Mouse (Mus musculus) forebrain, embryonic 12.5 days (tissue): Measurements from ENCODE around the gene Trak1. TPM values are rescaled to one million over a fixed set of nuclear protein-coding genes. Genes with fewer than 3 reads are reported as not detected.

Source experiments
- ATAC-seq: fragments of 200-750 bp; cut with Nextera tagmentation; 2 replicates; pipeline ENCODE4 v1.8.0; 2017; ENCODE audit warnings: moderate TSS enrichment; ENCODE audit not compliant: low FRiP score
- H3K27ac ChIP-seq: fragments of 300-500 bp; sonication (generic); 2 replicates; pipeline ENCODE4 v1.5.1; 2016; ENCODE audit warnings: mild to moderate bottlenecking
- H3K27me3 ChIP-seq: fragments of 300-500 bp; sonication (generic); 2 replicates; pipeline ENCODE4 v1.6.1; 2016; ENCODE audit warnings: mild to moderate bottlenecking
- H3K36me3 ChIP-seq: fragments of 300-500 bp; sonication (generic); replicated peaks from 2 replicates; pipeline ENCODE4 v1.6.1; 2016; ENCODE audit warnings: mild to moderate bottlenecking
- H3K4me1 ChIP-seq: fragments of 300-500 bp; sonication (generic); 2 replicates; pipeline ENCODE4 v1.6.1; 2016
- H3K4me2 ChIP-seq: fragments of 300-500 bp; sonication (generic); 2 replicates; pipeline ENCODE4 v1.6.1; 2016; ENCODE audit warnings: mild to moderate bottlenecking, moderate library complexity
- H3K4me3 ChIP-seq: fragments of 300-500 bp; sonication (generic); replicated peaks from 2 replicates; pipeline ENCODE4 v1.5.1; 2016; ENCODE audit warnings: mild to moderate bottlenecking
- H3K9ac ChIP-seq: fragments of 300-500 bp; sonication (generic); 2 replicates; pipeline ENCODE4 v1.6.1; 2016; ENCODE audit warnings: mild to moderate bottlenecking
- H3K9me3 ChIP-seq: fragments of 300-500 bp; sonication (generic); 2 replicates; pipeline ENCODE4 v1.6.1; 2016
- WGBS: fragments of 180-500 bp; shearing (Covaris S2); methylation state at CpG from one replicate; pipeline ENCODE4 v1.1.7; 2016; 5-methylcytosine and 5-hydroxymethylcytosine counted together
- polyA plus RNA-seq: library from polyadenylated mRNA; unstranded; fragments of >200 nt; fragmentation: Nextera tagmentation; extraction: Ambion mirVana; gene quantifications from 2 replicates; pipeline ENCODE4 v1.2.1, GENCODE M21; 2016

Trak1 gene
- polyA plus RNA-seq, 1 experiment from 2014 or later, result 41.2 TPM

GRCm38 (mm10) chr9:121342510-121343110 is 45.3 kb downstream of the Trak1 start:
- H3K4me2 ChIP-seq, result no peak overlapping the region
- no peak overlapping the region for H3K27ac ChIP-seq
- H3K9me3 ChIP-seq, result no peaks in the 10 kb centered on the region
- no peaks in the 10 kb centered on the region for H3K27me3 ChIP-seq
- H3K36me3 ChIP-seq, result no peaks in the 10 kb centered on the region
- H3K4me1 ChIP-seq, result peaks cover 39% of the 10 kb centered on the region
- 82% methylated on average over 5 of the region's 5 CpGs for WGBS
- H3K4me3 ChIP-seq, result no peak overlapping the region
- ATAC-seq, result no peak
- no peak overlapping the region for H3K9ac ChIP-seq

- Histone ChIP-seq H3K9ac (no peak overlapping the region), H3K9me3 (no peaks in the 10 kb centered on the region), H3K36me3 (no peaks in the 10 kb centered on the region), H3K27me3 (no peaks in the 10 kb centered on the region), H3K4me3 (no peak overlapping the region), H3K4me1 (peaks cover 39% of the 10 kb centered on the region), H3K4me2 (no peak overlapping the region), H3K27ac (no peak overlapping the region)
- no peak for ATAC-seq
- WGBS, result 85% methylated on average over 14 of the region's 14 CpGs
Measured at GRCm38 (mm10) chr9:121343122-121343876, 46.0 kb downstream of the Trak1 start.

- Histone ChIP-seq H3K9ac (no peak overlapping the region), H3K4me3 (no peak overlapping the region), H3K4me1 (peaks cover 47% of the 10 kb centered on the region), H3K36me3 (no peaks in the 10 kb centered on the region), H3K4me2 (no peak overlapping the region), H3K27me3 (no peaks in the 10 kb centered on the region), H3K9me3 (no peaks in the 10 kb centered on the region), H3K27ac (peak overlapping the region; percentile 43; the same call in 1 of the 2 replicates)
- no peak for ATAC-seq
- 33% methylated on average over 3 of the region's 3 CpGs for WGBS
Measured at GRCm38 (mm10) chr9:121344344-121344743, 47.0 kb downstream of the Trak1 start.

- H3K9ac ChIP-seq, result no peak overlapping the region
- H3K4me3 ChIP-seq, result no peak overlapping the region
- H3K27me3 ChIP-seq, result no peaks in the 10 kb centered on the region
- H3K9me3 ChIP-seq, result no peaks in the 10 kb centered on the region
- no peak overlapping the region for H3K27ac ChIP-seq
- H3K4me2 ChIP-seq, result no peak overlapping the region
- no peak for ATAC-seq
- WGBS, result 94% methylated on average over 15 of the region's 15 CpGs
- H3K4me1 ChIP-seq, result peaks cover 54% of the 10 kb centered on the region
- no peaks in the 10 kb centered on the region for H3K36me3 ChIP-seq
Measured at GRCm38 (mm10) chr9:121345427-121346130, 48.3 kb downstream of the Trak1 start.

GRCm38 (mm10) chr9:121346635-121347034 is 49.3 kb downstream of the Trak1 start:
- no peak for ATAC-seq
- no peaks in the 10 kb centered on the region for H3K27me3 ChIP-seq
- H3K4me1 ChIP-seq, result peaks cover 64% of the 10 kb centered on the region
- no peak overlapping the region for H3K4me2 ChIP-seq
- no peak overlapping the region for H3K9ac ChIP-seq
- H3K4me3 ChIP-seq, result no peak overlapping the region
- WGBS, result 76% methylated on average over 5 of the region's 5 CpGs
- no peaks in the 10 kb centered on the region for H3K36me3 ChIP-seq
- 0 out of 2 replicates have a peak overlapping the region, but pooled peaks have one; percentile 6 for H3K27ac ChIP-seq
- H3K9me3 ChIP-seq, result no peaks in the 10 kb centered on the region

- Histone ChIP-seq H3K27me3 (no peaks in the 10 kb centered on the region), H3K9me3 (no peaks in the 10 kb centered on the region), H3K4me2 (peak overlapping the region; percentile 6; the same call in 1 of the 2 replicates), H3K9ac (no peak overlapping the region), H3K4me1 (peaks cover 78% of the 10 kb centered on the region), H3K4me3 (no peak overlapping the region), H3K36me3 (no peaks in the 10 kb centered on the region), H3K27ac (peak overlapping the region; percentile 84)
- no peak for ATAC-seq
- 45% methylated on average over 10 of the region's 10 CpGs for WGBS
Measured at GRCm38 (mm10) chr9:121347981-121348380, 50.7 kb downstream of the Trak1 start.

- peaks cover 80% of the 10 kb centered on the region for H3K4me1 ChIP-seq
- no peaks in the 10 kb centered on the region for H3K27me3 ChIP-seq
- WGBS, result 2% methylated on average over 5 of the region's 5 CpGs
- H3K4me3 ChIP-seq, result no peak overlapping the region
- no peak overlapping the region for H3K9ac ChIP-seq
- H3K4me2 ChIP-seq, result peak overlapping the region; percentile 6; the same call in 1 of the 2 replicates
- ATAC-seq, result peak; percentile 58
- no peaks in the 10 kb centered on the region for H3K36me3 ChIP-seq
- H3K27ac ChIP-seq, result peak overlapping the region; percentile 84
- no peaks in the 10 kb centered on the region for H3K9me3 ChIP-seq
Measured at GRCm38 (mm10) chr9:121348476-121348875, 51.2 kb downstream of the Trak1 start.

- no peak overlapping the region for H3K9ac ChIP-seq
- H3K27me3 ChIP-seq, result no peaks in the 10 kb centered on the region
- H3K4me3 ChIP-seq, result no peak overlapping the region
- no peaks in the 10 kb centered on the region for H3K9me3 ChIP-seq
- 83% methylated on average over 8 of the region's 8 CpGs for WGBS
- H3K36me3 ChIP-seq, result no peaks in the 10 kb centered on the region
- no peak overlapping the region for H3K4me2 ChIP-seq
- no peak for ATAC-seq
- H3K27ac ChIP-seq, result no peak overlapping the region
- peaks cover 81% of the 10 kb centered on the region for H3K4me1 ChIP-seq
Measured at GRCm38 (mm10) chr9:121349111-121349510, 51.8 kb downstream of the Trak1 start.

- Histone ChIP-seq H3K27me3 (no peaks in the 10 kb centered on the region), H3K27ac (peak overlapping the region; percentile 50), H3K4me1 (peaks cover 82% of the 10 kb centered on the region), H3K9ac (no peak overlapping the region; the same call in 1 of the 2 replicates), H3K9me3 (no peaks in the 10 kb centered on the region), H3K4me2 (no peak overlapping the region), H3K36me3 (no peaks in the 10 kb centered on the region), H3K4me3 (no peak overlapping the region)
- ATAC-seq, result no peak; the same call in 1 of the 2 replicates
- 30% methylated on average over 3 of the region's 3 CpGs for WGBS
Measured at GRCm38 (mm10) chr9:121350601-121351000, 53.3 kb downstream of the Trak1 start.

GRCm38 (mm10) chr9:121351388-121352078 is 54.2 kb downstream of the Trak1 start:
- no peak for ATAC-seq
- no peaks in the 10 kb centered on the region for H3K36me3 ChIP-seq
- no peak overlapping the region for H3K4me2 ChIP-seq
- H3K9ac ChIP-seq, result no peak overlapping the region
- H3K4me1 ChIP-seq, result peaks cover 77% of the 10 kb centered on the region
- H3K27ac ChIP-seq, result peak overlapping the region; percentile 50
- H3K9me3 ChIP-seq, result no peaks in the 10 kb centered on the region
- no peaks in the 10 kb centered on the region for H3K27me3 ChIP-seq
- no peak overlapping the region for H3K4me3 ChIP-seq
- WGBS, result 55% methylated on average over 9 of the region's 9 CpGs

GRCm38 (mm10) chr9:121352131-121352606 is 54.9 kb downstream of the Trak1 start:
- Histone ChIP-seq H3K4me2 (no peak overlapping the region), H3K4me3 (no peak overlapping the region), H3K9ac (no peak overlapping the region), H3K4me1 (peaks cover 77% of the 10 kb centered on the region), H3K9me3 (no peaks in the 10 kb centered on the region), H3K36me3 (no peaks in the 10 kb centered on the region), H3K27me3 (no peaks in the 10 kb centered on the region), H3K27ac (peak overlapping the region; percentile 50; the same call in 1 of the 2 replicates)
- 27% methylated on average over 11 of the region's 11 CpGs for WGBS
- ATAC-seq, result no peak; the same call in 1 of the 2 replicates

- no peaks in the 10 kb centered on the region for H3K36me3 ChIP-seq
- H3K9ac ChIP-seq, result no peak overlapping the region
- no peaks in the 10 kb centered on the region for H3K9me3 ChIP-seq
- ATAC-seq, result no peak
- WGBS, result 84% methylated on average over 9 of the region's 9 CpGs
- no peak overlapping the region for H3K4me2 ChIP-seq
- H3K27ac ChIP-seq, result peak overlapping the region; percentile 50; the same call in 1 of the 2 replicates
- peaks cover 71% of the 10 kb centered on the region for H3K4me1 ChIP-seq
- no peak overlapping the region for H3K4me3 ChIP-seq
- H3K27me3 ChIP-seq, result no peaks in the 10 kb centered on the region
Measured at GRCm38 (mm10) chr9:121352726-121353125, 55.4 kb downstream of the Trak1 start.
